Mouse (Mus musculus) kidney, adult 18-20 months (tissue): Measurements from ENCODE around the gene Foxa2.

Source experiments
- DNase-seq: peaks from one replicate; pipeline ENCODE4 v3.0.0; 2021

Gene Foxa2

DNA sequence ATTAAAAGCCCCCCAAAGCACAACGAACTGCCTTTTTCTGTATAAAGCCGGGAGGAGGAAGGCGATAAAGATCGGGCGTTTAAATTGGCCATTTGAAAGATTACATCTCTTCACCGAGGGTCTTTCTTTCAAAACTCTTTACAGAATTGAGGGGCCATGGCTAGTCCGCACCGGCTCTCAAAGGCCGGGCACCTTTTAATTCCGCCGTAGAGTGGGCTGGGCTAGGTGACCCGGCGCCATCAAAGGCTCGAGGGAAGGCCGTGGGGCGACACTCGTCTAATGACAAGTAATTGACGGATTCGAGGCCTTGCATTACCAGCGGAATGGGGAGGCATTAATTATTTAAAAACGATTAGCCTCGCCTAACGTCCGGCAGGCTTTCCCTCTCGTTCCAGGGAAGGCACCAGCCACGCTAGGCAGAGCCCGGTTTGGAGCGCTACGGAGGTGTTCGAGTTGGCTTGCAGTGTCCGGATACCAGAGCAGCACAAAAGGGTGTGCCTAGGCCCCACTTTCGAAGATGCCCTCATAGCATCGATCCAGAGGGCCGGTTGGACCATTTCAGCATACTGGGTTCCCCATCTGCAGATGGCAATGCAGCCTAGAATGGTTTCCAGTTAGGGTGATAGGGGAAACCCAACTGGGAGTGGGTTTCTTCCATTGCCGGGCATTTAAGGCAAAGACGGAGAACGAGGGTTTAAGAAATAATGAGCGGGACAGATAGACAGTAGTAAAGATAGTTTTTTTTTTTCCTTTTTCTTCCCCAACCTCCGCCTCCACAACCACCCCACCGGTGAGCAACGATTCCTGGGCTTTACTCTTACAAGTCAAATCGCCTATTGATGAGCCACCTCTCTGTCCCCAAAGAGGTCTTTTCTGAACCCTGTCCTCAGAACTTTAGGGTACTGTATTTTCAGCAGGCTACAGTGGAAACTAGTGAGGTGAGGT lies 8.1 kb downstream of the Foxa2 start:
- no peak for DNase-seq

DNA sequence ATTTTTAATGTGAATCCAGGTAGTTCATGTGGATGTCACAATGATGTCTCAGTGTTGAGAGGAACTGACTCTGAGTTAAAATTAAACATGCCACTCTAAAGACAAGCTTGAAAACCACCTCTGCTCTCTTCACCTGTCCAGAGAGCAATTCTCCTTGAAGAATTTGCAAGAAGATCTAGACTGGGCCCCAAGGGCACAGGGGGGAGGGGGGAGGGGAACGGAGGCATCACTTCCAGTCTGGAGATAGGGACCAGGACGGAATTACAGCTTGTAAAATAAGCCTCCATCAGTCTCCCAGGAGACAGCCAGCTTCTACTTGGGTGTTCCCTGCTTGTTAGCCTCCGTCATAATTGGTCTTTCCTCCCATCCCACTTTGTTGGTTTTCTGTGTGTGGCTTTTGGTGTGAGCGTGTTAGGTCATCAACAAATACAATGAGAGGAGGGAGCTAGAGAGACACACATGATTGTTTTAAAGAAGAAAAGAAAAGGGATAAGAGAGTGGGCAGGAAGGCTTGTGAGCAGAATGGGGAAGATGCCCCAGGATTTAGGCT lies 10.1 kb downstream of the Foxa2 start:
- DNase-seq = no peak

DNA sequence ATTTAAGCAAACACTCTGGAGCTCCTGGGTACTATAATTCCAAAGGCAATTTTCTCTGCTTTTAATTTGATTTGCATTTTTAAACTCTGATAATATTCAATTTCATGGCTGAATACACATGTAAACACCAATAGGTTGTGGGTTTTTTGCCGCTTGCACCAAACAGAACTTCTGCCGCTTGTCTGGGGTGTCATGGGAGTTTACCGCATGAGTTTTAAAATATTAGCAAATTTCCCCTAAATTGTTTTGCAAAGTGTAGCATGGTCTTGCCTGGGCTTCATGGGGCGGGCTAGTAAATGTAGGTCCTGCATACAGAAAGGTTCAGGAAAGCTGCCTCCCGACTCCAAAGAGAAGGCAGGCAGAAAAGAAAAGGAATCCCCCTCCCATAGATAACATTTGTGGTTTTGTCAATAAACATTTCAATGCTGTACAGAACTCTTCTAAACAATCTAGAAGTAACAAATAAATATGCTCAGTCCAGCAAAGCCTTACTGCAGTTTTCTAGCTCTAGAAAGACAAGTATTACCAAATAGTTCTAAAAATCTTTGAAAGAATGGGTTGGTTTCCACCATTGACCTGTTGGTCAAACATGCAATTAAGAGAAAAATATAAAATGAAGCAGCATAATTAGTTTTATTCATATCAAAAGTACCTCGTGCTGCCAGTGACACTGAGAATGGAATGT lies 15.6 kb downstream of the Foxa2 start:
- DNase-seq = no peak

GRCm38 (mm10) chr2:148030613-148030935 lies 16.2 kb downstream of the Foxa2 start:
- no peak for DNase-seq

- DNase-seq = no peak
Observed at GRCm38 (mm10) chr2:148029751-148030612, 16.8 kb downstream of the Foxa2 start.

GRCm38 (mm10) chr2:148029050-148029608 lies 17.6 kb downstream of the Foxa2 start:
- no peak for DNase-seq

- no peak for DNase-seq
Observed at GRCm38 (mm10) chr2:148026366-148026765, 20.4 kb downstream of the Foxa2 start.

- DNase-seq = no peak
Observed at GRCm38 (mm10) chr2:148025481-148025880, 21.3 kb downstream of the Foxa2 start.

- DNase-seq = no peak
Observed at GRCm38 (mm10) chr2:148024268-148024935, 22.4 kb downstream of the Foxa2 start.

- no peak for DNase-seq
Observed at GRCm38 (mm10) chr2:148023340-148023806, 23.4 kb downstream of the Foxa2 start.

DNA sequence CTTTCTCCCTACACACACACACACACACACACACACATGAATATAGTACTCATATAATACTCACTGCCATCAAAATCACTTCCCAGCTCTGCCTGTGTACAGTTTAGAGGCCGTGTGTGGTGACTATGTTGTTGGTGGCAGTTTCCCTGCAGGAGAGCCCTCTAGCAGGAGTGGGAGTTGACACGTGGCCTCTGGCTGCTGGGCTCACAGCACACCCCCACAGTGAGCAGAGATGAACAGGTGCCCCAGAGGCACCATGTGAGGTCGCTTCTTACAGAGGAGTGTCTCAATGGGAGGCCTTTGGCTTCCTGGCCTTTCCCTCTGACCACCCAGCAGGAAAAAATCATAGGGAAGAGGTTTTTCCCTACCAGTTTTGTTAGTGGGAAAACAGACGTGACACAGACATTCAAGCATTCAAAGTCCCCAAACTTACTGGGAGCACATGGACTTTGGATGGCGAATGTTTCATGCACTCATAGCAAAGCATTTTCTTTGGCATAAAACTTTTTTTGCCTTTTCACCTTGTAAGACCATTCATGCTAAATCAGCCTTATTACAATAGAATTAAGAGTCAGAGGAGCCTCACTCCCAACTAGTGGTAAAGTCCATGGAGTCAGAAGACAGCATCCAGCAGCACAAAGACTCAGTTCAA lies 24.7 kb downstream of the Foxa2 start:
- DNase-seq = no peak

- no peak for DNase-seq
Observed at GRCm38 (mm10) chr2:148021016-148021415, 25.8 kb downstream of the Foxa2 start.

DNA sequence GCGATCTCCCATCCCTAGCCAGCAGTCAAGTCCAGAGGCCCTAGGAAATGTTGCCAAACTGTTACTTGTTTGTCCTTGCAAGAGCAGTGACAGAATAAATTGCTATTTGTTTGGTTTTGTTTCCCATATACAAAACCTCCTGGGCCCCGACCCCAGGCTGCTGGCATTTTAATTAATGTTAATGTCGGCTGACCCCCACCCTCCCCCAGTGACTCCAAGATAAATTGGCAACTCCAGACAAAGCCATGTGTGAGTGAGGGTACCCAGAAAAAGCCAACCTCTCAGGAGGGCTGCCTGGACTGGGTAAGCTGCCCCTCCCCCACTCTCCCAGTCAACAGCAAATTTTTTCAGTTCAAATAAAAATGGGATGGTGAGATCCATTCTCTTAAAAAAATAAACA lies 26.6 kb downstream of the Foxa2 start:
- DNase-seq = no peak

DNA sequence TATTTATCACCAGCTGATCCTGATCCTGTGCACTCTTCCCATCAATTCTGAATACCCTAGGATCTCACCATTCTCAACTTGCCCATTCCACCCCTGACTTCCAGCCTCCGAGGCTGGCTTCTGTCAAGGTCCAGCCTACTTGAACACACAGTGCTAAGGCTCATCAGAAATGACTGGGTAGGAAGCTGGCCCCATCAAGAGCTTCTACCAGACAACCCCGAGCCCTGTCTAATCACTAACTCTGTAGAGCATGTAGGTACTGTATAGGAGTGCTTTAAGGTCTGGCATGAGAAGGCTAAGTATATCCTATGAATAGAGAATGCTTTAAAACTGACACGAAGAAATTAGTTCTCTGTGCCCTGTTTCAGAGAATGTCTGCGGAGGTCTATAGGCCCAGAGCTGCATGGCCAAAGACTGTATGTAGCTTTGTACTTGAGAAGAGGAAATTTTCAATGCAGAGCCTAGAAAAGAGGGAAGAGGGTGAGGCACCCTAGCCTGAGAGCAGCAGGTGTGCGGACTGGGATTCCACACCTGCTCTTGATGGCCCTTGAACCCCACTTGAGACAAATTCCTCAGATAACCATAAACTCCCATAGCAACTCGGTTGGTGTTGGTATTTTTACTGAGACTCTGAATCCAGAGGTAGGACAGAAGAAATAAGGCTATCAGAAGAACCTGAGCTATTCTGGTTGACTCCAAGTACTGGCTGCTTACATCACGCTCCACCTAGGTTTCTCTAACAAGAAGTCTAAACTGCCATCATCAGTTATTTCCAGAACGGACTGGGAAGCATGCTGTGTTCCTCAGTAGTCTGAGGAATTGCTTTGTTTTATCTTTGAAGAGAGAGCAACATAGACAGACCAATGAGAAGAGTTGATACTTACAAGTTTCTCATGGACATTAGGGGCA lies 28.7 kb downstream of the Foxa2 start:
- DNase-seq = no peak

GRCm38 (mm10) chr2:148013382-148013781 lies 33.4 kb downstream of the Foxa2 start:
- DNase-seq = no peak

- no peak for DNase-seq
Observed at GRCm38 (mm10) chr2:148009049-148009448, 37.7 kb downstream of the Foxa2 start.

DNA sequence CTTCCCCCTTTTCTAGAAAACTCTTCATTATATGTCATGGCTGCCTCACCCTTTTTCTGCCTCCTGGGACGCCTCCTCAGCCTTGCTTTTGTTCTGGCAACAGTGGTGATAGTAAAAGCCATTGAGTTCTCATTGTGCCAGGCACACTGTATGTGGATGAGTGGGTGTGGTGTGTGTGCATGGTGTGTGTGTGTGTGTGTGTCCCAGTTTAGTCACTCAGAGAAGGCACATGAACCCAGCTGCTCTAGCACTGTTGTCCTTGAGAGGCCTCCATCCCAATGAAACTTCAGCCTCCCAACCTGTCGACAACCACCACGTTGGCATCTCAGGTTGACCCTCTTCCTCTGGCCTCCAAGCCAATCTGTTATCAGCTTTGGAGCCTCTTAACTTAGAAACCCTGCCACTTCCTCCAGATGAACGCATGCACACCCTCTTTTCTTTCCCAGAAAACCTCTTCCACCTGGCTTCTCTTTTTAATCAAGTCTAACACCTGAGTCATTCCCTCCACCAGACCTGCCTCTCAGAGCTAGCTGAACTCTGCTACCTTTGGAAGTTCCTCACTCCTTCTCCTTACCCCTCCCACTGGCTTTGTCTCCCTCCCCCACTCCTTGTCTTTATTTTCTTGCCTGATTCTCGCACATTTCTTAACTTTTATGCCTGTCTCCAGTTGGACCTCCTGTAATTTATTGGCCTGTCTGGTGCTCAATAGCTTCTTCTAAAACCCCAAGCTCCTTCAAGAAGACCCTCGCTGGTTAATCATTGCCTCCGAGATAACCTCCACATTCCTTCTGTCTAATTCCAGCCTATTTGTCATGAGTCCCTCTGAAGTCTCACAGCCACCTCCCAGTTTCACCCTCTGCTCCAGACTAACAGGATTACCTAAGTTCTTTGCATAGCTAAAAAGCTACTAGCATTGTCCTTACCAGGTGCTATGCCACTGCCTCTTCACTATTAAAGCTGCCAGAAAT lies 41.9 kb downstream of the Foxa2 start:
- no peak for DNase-seq

DNA sequence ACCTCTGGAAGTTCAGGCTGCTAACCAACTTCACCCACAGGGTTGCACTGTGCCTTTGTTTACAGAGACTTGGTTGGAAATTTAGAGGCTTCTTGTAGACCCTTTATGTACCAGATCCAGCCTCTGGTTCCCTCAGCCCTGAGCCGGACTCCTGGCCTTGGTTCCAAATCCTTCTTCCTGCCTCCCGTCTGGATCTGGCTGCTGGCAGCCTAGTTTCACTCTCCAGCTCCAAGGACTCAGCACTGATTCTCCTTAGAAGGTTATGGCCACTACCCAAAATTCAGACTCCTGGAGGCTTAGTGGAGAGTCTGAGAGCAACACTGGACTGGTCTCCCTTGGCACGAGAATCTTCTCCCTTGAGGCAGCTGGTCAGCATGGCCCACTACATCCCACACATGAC lies 43.3 kb downstream of the Foxa2 start:
- DNase-seq = no peak
